Mouse (Mus musculus) ES-E14 (cell line): ENCODE measurements at regions not wholly inside any gene's neighbourhood (a gene's known extent, or its start where the extent isn't known, plus 50 kb on each side); places are given as distances from the start of the nearest gene placed in this dataset.

ENCODE experiments used
- CHD2 ChIP-seq: IDR thresholded peaks from 2 replicates; pipeline ENCODE4 v1.6.1; 2014; ENCODE audit warnings: mild to moderate bottlenecking, low read depth, low read length, inconsistent platforms
- HCFC1 ChIP-seq: IDR thresholded peaks from 2 replicates; pipeline ENCODE4 v1.6.1; 2012; ENCODE audit warnings: low read length, inconsistent platforms, borderline replicate concordance; ENCODE audit not compliant: insufficient read depth
- MAFK ChIP-seq: IDR thresholded peaks from 2 replicates; pipeline ENCODE4 v1.6.1; 2014; ENCODE audit warnings: mild to moderate bottlenecking, low read depth, low read length, inconsistent platforms; ENCODE audit not compliant: insufficient read depth
- ZNF384 ChIP-seq: IDR thresholded peaks from 2 replicates; pipeline ENCODE4 v1.6.1; 2012; ENCODE audit warnings: low read depth, low read length, inconsistent platforms

DNA sequence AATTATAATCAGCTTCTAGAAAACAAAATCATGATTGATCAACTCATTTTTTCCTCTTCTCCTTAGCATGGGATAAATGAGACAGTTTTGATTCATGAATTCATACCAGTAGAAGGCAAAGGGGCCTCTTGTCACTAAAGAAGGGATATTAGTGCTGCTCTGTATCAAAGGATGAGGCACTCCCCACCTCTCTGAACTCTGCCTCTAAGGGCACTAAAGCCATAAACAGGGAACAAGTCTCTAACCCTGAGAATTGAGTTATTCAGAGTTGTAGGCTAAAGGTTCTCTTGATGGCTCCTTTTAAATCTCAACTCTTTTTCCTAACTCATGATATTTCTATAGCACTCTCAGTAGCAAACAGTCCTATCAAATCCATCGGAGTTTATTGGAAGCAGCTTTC is 442.8 kb downstream of the Dync2h1 start:
- TF ChIP-seq CHD2, result no peak
- no peak for TF ChIP-seq MAFK
- TF ChIP-seq ZNF384, result no peak
- no peak for TF ChIP-seq HCFC1
